Mouse (Mus musculus) kidney, postnatal 25 days (tissue): ENCODE results near the gene Atp6v0a1.

Experiments used
- DNase-seq, 2 experiments: peaks; one replicate each; pipeline ENCODE4 v3.0.0; 2021; ENCODE audit warnings: mixed read lengths in 2 of 2

Gene Atp6v0a1

DNA sequence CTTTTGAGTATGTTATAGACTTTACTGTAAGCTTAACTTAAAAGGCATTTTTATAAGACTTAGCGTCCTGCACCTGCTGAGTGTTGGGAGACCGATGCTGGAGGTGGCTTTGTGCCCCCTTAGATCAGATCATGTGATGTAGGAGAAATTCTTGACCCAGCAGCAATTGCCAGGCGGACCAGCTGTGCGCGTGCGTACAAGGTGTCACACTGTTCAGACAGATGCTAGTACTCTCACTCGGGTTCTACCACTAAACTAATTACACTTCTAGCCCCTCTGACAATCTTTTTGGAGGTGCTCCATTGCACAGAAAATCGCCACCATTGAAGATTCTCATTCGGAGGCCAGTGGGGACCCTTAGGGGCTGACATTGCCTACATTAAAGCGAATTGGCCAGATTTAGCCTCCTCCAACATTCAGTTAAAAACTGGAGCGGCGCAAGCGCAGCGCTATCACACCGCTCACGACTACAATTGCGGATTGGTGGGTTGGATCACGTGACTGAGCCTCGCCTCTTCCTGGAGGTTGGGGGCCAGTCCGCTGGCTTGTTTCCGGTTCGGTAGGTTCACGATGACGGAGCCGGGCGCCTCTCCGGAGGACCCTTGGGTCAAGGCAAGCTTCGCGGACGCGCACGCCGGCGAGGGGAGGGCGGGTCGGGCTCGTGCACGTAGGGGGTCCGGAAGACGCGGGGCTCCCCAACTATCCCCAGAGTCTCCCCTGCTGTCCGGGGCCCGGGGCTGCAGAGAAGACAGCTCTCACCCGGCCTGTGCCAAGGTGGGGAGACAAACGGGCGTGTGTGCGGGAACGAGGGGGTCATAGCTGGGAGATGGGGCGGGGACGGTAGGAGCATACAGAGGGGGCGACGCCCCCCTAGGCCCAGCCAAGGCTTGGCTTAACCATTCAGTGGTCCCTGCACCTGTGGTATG, 77.8 kb downstream of the Atp6v0a1 start, which contains the start of gene Mlx:
Gene Mlx (plus strand): TSS at position 522 of the 926 bp plus-strand sequence.
- DNase-seq = peak; percentile 95 to 97

DNA sequence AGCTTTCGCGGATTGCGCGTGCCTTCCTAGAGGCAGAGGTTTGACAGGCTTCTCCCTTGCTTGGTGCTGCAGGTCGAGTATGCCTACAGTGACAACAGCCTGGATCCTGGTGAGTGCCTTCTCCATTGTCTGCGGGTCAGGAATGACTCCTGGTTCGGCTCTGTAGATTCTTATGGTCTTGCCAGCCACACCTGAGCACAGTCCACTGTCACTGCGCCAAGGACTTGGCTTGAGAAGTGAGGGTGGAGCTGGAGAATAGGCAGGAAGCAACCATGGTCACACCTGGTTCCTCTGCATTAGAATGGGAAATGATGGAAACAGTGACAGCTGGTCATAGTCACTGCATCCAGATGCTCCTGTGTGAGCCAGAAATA, 78.4 kb downstream of the Atp6v0a1 start:
- DNase-seq = peak; percentile 50 to 78

DNA sequence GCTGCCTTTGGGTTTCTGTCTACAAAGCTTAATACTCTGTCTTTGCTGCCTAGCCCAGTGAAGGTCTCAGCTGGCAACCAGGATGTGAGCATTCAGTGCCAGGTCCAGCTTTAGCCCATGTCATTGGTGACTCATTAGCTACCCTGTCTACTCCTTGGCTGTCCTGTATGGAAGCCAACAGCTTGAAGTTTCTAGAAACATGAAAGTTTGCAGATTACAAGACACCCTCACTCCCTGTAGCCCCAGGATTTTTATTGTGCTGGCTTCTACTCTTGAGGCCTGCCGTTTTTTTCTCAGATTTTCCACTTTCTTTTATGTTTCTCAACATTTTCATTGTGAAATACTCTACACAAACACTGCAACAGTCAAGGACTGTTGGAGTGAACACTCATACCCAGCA, 80.7 kb downstream of the Atp6v0a1 start:
- no peak for DNase-seq

DNA sequence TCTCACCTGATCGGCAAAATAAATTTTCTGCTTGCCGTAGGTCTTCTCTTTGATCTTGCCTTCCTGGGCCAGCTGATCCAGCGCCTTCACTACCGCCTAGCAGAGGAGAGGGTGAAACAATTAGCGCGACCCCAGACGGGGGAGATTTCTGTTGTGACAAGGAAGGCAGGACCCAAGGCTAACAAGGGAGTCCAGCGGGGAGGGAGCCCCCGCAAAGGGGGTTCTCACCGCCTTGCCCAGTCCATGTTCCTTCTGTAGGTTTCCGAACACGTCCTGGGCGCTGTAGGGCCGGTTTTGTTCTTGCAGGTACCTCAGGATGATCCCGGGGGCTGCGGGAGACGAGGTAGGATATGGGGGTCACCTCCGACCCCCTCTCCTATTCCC, 85.7 kb downstream of the Atp6v0a1 start:
- DNase-seq = no peak

DNA sequence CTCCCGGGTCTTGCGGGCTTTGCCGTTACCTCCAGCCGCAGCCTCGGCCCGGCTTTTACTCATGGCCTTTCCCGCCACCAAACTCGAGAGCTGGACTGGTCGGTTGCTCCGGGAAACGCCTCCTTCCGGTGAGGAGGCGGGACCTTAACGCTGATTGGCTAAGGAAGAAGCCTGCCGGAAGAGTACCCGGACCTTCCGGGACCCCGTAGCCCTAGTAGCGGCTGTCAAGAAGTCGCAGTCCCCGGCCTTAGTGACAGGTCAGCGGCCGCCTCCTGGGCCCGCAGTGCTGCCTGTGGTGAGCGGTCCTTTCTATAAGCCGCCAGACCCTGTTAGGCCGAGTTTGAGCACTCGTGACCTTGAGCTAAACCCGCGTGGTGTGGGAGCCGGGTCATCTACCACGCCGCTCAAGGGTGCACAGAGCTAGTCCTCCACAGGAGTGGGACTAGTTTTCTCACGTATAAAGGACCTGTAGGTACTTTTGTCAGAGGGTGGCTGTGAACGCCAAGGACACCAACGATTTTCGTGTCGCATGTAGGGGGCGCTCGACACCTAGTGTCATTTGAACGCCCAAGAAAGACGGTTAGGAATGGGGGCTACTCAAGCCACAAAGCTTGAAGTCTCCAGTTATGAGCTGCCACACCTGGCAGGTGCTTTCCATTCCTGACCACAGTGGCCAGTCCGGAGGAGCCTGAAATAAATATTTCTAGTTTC, 86.2 kb downstream of the Atp6v0a1 start, which contains the start of gene Psmc3ip:
Gene Psmc3ip (minus strand): TSS at position 123 of the 711 bp plus-strand sequence.
- DNase-seq = peak; percentile 97 to 98

DNA sequence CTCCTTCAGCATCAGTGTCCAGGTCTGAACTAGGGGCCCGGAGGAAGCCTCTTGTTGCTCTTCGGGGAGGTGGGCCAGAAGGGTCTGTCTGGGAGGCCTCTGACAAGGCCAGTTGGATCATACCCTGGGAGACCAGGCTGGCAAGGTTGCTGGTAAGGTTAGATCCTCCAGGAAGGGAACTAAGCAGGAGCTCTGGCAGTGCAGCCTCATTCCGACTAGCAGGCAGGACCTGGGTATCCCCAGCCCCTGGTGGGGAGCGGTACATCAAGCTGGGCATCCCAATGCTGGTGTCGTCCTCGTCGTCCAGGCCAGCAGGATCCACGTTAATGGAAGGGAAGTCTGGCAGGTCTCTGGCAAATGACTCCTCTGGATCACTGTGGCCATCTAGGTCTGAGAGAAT, 89.0 kb downstream of the Atp6v0a1 start:
- no peak for DNase-seq

DNA sequence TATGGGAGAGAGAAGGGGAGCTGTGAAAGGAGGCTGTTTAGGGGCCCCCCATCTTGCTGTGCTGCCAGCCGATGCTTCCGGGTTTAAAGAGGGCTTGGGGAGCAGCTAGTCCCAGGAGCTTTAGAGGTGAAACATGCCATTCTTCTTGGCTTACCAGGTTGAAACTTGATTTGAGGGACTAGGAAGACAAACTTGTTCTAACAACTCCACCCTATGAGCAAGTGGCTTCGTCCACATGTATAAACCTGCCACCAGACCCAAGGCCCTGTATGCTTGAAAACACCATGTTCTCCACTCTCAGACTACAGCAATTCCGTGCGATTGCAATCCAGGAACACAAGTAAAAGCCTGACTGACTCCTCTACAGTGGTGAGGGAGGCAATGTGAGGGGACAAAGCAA, 93.8 kb downstream of the Atp6v0a1 start:
- no peak for DNase-seq

DNA sequence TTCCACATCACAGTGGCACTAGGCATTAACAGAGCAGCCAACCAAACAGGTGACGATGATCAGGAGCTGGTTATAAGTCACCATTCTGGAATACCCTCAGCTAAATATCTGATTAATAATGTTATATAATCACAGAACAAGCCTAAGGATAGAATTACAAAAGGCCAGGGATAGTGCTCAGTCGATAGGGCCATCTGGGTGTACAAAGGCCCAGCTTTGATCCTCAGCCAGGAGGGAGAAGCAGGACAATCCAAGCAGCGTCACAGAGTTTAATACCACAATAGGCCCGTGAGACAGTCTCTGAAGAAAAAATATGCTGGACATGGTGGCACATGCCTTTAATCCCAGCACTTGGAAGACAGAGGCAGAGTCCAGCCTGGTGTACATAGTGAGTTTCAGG, 100.1 kb downstream of the Atp6v0a1 start:
- DNase-seq = no peak

DNA sequence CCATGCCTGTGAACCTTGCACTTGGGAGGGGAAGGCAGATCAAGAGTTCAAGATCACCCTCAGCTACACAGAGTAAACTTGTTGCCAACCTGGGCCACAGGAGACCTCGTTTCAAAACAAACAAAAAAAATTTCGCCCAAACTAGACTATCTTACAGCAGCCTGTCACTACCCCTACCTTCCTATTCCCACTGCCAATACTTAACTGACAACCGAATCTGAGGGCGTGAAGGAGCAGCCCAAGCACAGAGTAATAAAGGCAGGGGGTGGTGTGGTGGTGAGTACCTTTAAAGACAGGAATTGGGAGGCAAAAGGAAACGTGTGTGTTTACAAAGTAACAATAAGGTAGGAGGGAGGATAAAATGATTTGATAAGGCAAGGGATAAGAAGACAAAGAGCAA, 101.5 kb downstream of the Atp6v0a1 start:
- no peak for DNase-seq

DNA sequence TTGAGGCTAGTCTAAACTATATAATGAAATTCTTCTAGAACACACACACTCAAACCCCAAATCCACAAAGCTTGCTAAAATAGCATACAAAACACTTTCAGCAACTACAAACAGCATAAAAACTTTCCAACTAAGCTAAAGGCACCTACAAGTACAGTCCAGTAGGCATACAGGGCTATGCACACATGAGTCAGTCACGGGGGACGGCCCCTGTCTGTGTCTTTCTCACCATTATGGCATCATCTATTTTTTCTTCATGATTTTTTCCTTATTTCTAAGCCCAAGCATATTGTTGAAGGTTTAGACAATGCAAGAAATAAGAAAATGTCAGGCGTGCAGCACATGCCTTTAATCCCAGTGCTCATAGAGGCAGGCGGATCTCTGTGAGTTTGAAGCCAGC, 101.9 kb downstream of the Atp6v0a1 start:
- DNase-seq = no peak

DNA sequence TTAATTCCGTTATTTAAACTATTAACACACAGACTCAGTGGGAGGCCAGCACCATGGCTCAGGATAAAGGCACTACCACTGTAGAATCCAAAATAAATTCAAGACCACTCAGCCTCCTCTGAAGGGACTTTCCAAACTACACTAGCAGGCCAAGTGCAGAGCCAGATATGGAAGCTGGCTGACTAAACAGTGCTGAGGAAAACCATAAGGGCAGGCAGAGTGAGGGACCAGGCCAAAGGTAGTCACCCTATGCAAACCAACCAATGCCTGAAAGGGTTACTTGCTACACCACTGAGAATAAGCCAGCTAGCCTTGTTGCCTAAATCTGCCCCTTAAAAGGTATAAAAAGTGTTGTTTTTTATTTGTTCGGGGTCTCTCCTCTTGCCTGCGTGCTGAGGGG, 102.9 kb downstream of the Atp6v0a1 start:
- DNase-seq = no peak
